Mouse (Mus musculus): ENCODE data around the gene Dlg5. TPM values are rescaled to one million over a fixed set of nuclear protein-coding genes. Genes with fewer than 3 reads are reported as not detected.
A peak's percentile ranks its signal among the peaks of the same experiment; 100 is the strongest.

Dlg5 gene
- total RNA-seq, 2 experiments from 2014 or later = 7.9 to 9.2 TPM

GRCm38 (mm10) chr14:24197865-24198264 lies 47.9 kb downstream of the Dlg5 start:
- no peak for DNase-seq
- intact Hi-C loops (cut with DNase I) = loop anchor here (5.0 kb wide), 1 partner anchor 49 kb away; the partner anchor contains the start of gene Dlg5

- peak in 1 of 2 experiments; percentile 44 for DNase-seq
- intact Hi-C loops (cut with DNase I) = loop anchor here (5.0 kb wide), 1 partner anchor 50 kb away; the partner anchor contains the start of gene Dlg5
Measured at GRCm38 (mm10) chr14:24196947-24197346, 48.8 kb downstream of the Dlg5 start.

GRCm38 (mm10) chr14:24190131-24190530 lies 55.6 kb downstream of the Dlg5 start:
- no peak for DNase-seq
- intact Hi-C loops (cut with DNase I) = no loop called here

GRCm38 (mm10) chr14:24189598-24189997 lies 56.1 kb downstream of the Dlg5 start:
- peak in 1 of 2 experiments; percentile 25 for DNase-seq
- intact Hi-C loops (cut with DNase I) = no loop called here

- intact Hi-C loops (cut with DNase I) = no loop called here
- no peak for DNase-seq
Measured at GRCm38 (mm10) chr14:24185514-24185913, 60.2 kb downstream of the Dlg5 start.

GRCm38 (mm10) chr14:24182955-24183354 lies 62.8 kb downstream of the Dlg5 start:
- DNase-seq = no peak
- intact Hi-C loops (cut with DNase I) = loop anchor here (1.0 kb wide), 2 partner anchors 62 to 90 kb away; partner anchors contain the start of gene Dlg5

GRCm38 (mm10) chr14:24181811-24182506 lies 63.8 kb downstream of the Dlg5 start:
- intact Hi-C loops (cut with DNase I) = loop anchor here (1.0 kb wide), 2 partner anchors 63 to 91 kb away; partner anchors contain the start of gene Dlg5

GRCm38 (mm10) chr14:24179466-24179991 lies 66.2 kb downstream of the Dlg5 start:
- intact Hi-C loops (cut with DNase I) = no loop called here
- no peak for DNase-seq

More at GRCm38 (mm10) chr14:24181811-24182506, 63.8 kb downstream of the Dlg5 start:
- peak; percentile 65 to 66 for DNase-seq

GRCm38 (mm10) chr14:24176609-24177008 lies 69.1 kb downstream of the Dlg5 start:
- intact Hi-C loops (cut with DNase I) = no loop called here
- DNase-seq = no peak

- intact Hi-C loops (cut with DNase I) = no loop called here
- DNase-seq = no peak
Measured at GRCm38 (mm10) chr14:24173326-24173725, 72.4 kb downstream of the Dlg5 start.

- intact Hi-C loops (cut with DNase I) = no loop called here
- DNase-seq = peak in 1 of 2 experiments; percentile 13
Measured at GRCm38 (mm10) chr14:24171639-24172311, 73.9 kb downstream of the Dlg5 start.

GRCm38 (mm10) chr14:24166046-24166445 lies 79.7 kb downstream of the Dlg5 start:
- intact Hi-C loops (cut with DNase I) = no loop called here
- DNase-seq = no peak

- no peak for DNase-seq
- intact Hi-C loops (cut with DNase I) = no loop called here
Measured at GRCm38 (mm10) chr14:24164721-24165367, 80.9 kb downstream of the Dlg5 start.

GRCm38 (mm10) chr14:24162856-24163255 lies 82.9 kb downstream of the Dlg5 start:
- intact Hi-C loops (cut with DNase I) = no loop called here

GRCm38 (mm10) chr14:24148892-24149291 lies 96.8 kb downstream of the Dlg5 start:
- intact Hi-C loops (cut with DNase I) = no loop called here
- no peak for DNase-seq

More at GRCm38 (mm10) chr14:24162856-24163255, 82.9 kb downstream of the Dlg5 start:
- no peak for DNase-seq

GRCm38 (mm10) chr14:24144821-24145220 lies 100.9 kb downstream of the Dlg5 start:
- intact Hi-C loops (cut with DNase I) = no loop called here

GRCm38 (mm10) chr14:24144421-24144820 lies 101.3 kb downstream of the Dlg5 start:
- DNase-seq = no peak
- intact Hi-C loops (cut with DNase I) = no loop called here

More at GRCm38 (mm10) chr14:24144821-24145220, 100.9 kb downstream of the Dlg5 start:
- no peak for DNase-seq

GRCm38 (mm10) chr14:24142926-24143430 lies 102.7 kb downstream of the Dlg5 start:
- no peak for DNase-seq
- intact Hi-C loops (cut with DNase I) = no loop called here

- intact Hi-C loops (cut with DNase I) = no loop called here
- no peak for DNase-seq
Measured at GRCm38 (mm10) chr14:24141727-24142126, 104.0 kb downstream of the Dlg5 start.

- intact Hi-C loops (cut with DNase I) = no loop called here
Measured at GRCm38 (mm10) chr14:24140297-24140812, 105.4 kb downstream of the Dlg5 start.

More at GRCm38 (mm10) chr14:24140297-24140812, 105.4 kb downstream of the Dlg5 start:
- no peak for DNase-seq
